In genomic region chr7:38199907-38200605, GRCm38 (mm10) we compare ENCODE assay signal across 8 mouse cellular contexts. TPM values are rescaled to one million over a fixed set of nuclear protein-coding genes. Genes with fewer than 3 reads are reported as not detected.
DNase-seq lines count a peak whose midpoint lies in the region; ATAC-seq lines count a peak whose summit lies in the region.

No protein-coding gene starts in this region.

- DNase-seq in heart, adult 9 months (ENCODE audit: low spot score in 2 of 2): no peak
- DNase-seq in NIH3T3 (ENCODE audit: low read depth): peak; percentile 58
- DNase-seq in hindbrain, embryonic 11.5 days (ENCODE audit: low spot score): no peak
- no peak for DNase-seq in midbrain, embryonic 10.5 days (ENCODE audit: low spot score)
- no peak for DNase-seq in embryo, embryonic 10 days (ENCODE audit: low spot score)
- DNase-seq in heart, embryonic 10.5 days (ENCODE audit: low spot score): no peak

- no peak overlapping the region for H3K27ac ChIP-seq in heart, embryonic 13.5 days (replicated peaks)
- H3K27ac ChIP-seq in hindbrain, embryonic 11.5 days (ENCODE audit: low read depth, low read length): no peak overlapping the region
- no peak overlapping the region for H3K27ac ChIP-seq in midbrain, embryonic 10.5 days (replicated peaks)
- no peak overlapping the region for H3K27ac ChIP-seq in heart, embryonic 10.5 days

- H3K9me3 ChIP-seq in heart, embryonic 13.5 days: no peaks in the 10 kb centered on the region
- H3K9me3 ChIP-seq in hindbrain, embryonic 11.5 days (ENCODE audit: control insufficient read depth, low read length): no peaks in the 10 kb centered on the region
- no peaks in the 10 kb centered on the region for H3K9me3 ChIP-seq in midbrain, embryonic 10.5 days (replicated peaks)
- H3K9me3 ChIP-seq in heart, embryonic 10.5 days: no peaks in the 10 kb centered on the region

- peak overlapping the region; percentile 63; the same call in 1 of the 2 replicates for H3K4me2 ChIP-seq in heart, embryonic 13.5 days
- peak overlapping the region; percentile 37; the same call in 1 of the 2 replicates for H3K4me2 ChIP-seq in hindbrain, embryonic 11.5 days (replicated peaks; ENCODE audit: low read depth, low read length)

- H3K27me3 ChIP-seq in heart, embryonic 13.5 days (replicated peaks): no peaks in the 10 kb centered on the region
- no peaks in the 10 kb centered on the region for H3K27me3 ChIP-seq in hindbrain, embryonic 11.5 days (ENCODE audit: control insufficient read depth, insufficient read depth, low read length)
- H3K27me3 ChIP-seq in midbrain, embryonic 10.5 days (ENCODE audit: low read depth, poor library complexity, severe bottlenecking): no peaks in the 10 kb centered on the region
- no peaks in the 10 kb centered on the region for H3K27me3 ChIP-seq in heart, embryonic 10.5 days (ENCODE audit: insufficient read depth, poor library complexity, severe bottlenecking)

- no peak overlapping the region for H3K4me3 ChIP-seq in heart, embryonic 13.5 days
- H3K4me3 ChIP-seq in hindbrain, embryonic 11.5 days (ENCODE audit: low read depth, low read length): no peak overlapping the region
- H3K4me3 ChIP-seq in midbrain, embryonic 10.5 days: peak overlapping the region; percentile 50
- H3K4me3 ChIP-seq in heart, embryonic 10.5 days: no peak overlapping the region

- 57% methylated on average over 8 of the region's 8 CpGs for WGBS in heart, embryonic 13.5 days
- WGBS in hindbrain, embryonic 11.5 days: 70% methylated on average over 8 of the region's 8 CpGs
- 69% methylated on average over 8 of the region's 8 CpGs for WGBS in midbrain, embryonic 10.5 days
- WGBS in heart, embryonic 10.5 days: 67% methylated on average over 8 of the region's 8 CpGs

- H3K4me1 ChIP-seq in heart, embryonic 13.5 days: peaks cover 7% of the 10 kb centered on the region; the same call in 1 of the 2 replicates
- no peaks in the 10 kb centered on the region; the same call in 1 of the 2 replicates for H3K4me1 ChIP-seq in hindbrain, embryonic 11.5 days (replicated peaks; ENCODE audit: control insufficient read depth, insufficient read depth, low read length)
- H3K4me1 ChIP-seq in midbrain, embryonic 10.5 days: peaks cover 7% of the 10 kb centered on the region
- H3K4me1 ChIP-seq in heart, embryonic 10.5 days: peaks cover 7% of the 10 kb centered on the region; the same call in 1 of the 2 replicates

- no peak for ATAC-seq in heart, embryonic 13.5 days (ENCODE audit: extremely low read depth, insufficient number of reproducible peaks, low FRiP score, low TSS enrichment)
- no peak for ATAC-seq in hindbrain, embryonic 11.5 days (ENCODE audit: low FRiP score)
- ATAC-seq in CD4-positive, CD25-positive, alpha-beta regulatory T cell, adult 4 months: no peak

- H3K36me3 ChIP-seq in heart, embryonic 13.5 days: peaks cover 5% of the 10 kb centered on the region; the same call in 1 of the 2 replicates
- H3K36me3 ChIP-seq in hindbrain, embryonic 11.5 days (ENCODE audit: control insufficient read depth, insufficient read depth, low read length): no peaks in the 10 kb centered on the region
- H3K36me3 ChIP-seq in midbrain, embryonic 10.5 days: no peaks in the 10 kb centered on the region
- 0 out of 2 replicates have a peak, but pooled peaks cover 2% of the 10 kb centered on the region for H3K36me3 ChIP-seq in heart, embryonic 10.5 days

- H3K9ac ChIP-seq in heart, embryonic 13.5 days: peak overlapping the region; percentile 62
- H3K9ac ChIP-seq in hindbrain, embryonic 11.5 days (ENCODE audit: low read depth, low read length): no peak overlapping the region

RNA-seq across cellular contexts. Expression of gene 1600014C10Rik, which starts 17.0 kb away (rescaled TPM):
- polyA plus RNA-seq in heart, embryonic 13.5 days (2015; fragmentation: Nextera tagmentation; extraction: Ambion mirVana): 11.9 and 12.4 TPM in 2 replicates
- polyA plus RNA-seq in hindbrain, embryonic 11.5 days (2014; fragmentation: Nextera tagmentation; extraction: Ambion mirVana): 14.7 and 18.5 TPM in 2 replicates
- 14.3 and 16.3 TPM in 2 replicates for polyA plus RNA-seq in midbrain, embryonic 10.5 days (2016; fragmentation: Nextera tagmentation; extraction: Ambion mirVana)
- polyA plus RNA-seq in CD4-positive, CD25-positive, alpha-beta regulatory T cell, adult 4 months (2017; shearing (Covaris generic)): 100 to 1,000 TPM; 152 to 193 TPM
- polyA plus RNA-seq in heart, embryonic 10.5 days (2016; fragmentation: Nextera tagmentation; extraction: Ambion mirVana): 14.4 and 14.8 TPM in 2 replicates

RNA-seq across cellular contexts. Expression of gene Plekhf1, which starts 27.8 kb away (rescaled TPM):
- 2.2 and 2.7 TPM in 2 replicates for polyA plus RNA-seq in heart, embryonic 13.5 days (2015; fragmentation: Nextera tagmentation; extraction: Ambion mirVana)
- 1.6 and 1.9 TPM in 2 replicates for polyA plus RNA-seq in hindbrain, embryonic 11.5 days (2014; fragmentation: Nextera tagmentation; extraction: Ambion mirVana)
- 2.3 and 2.6 TPM in 2 replicates for polyA plus RNA-seq in midbrain, embryonic 10.5 days (2016; fragmentation: Nextera tagmentation; extraction: Ambion mirVana)
- under 1 TPM; 0.37 to 0.39 TPM for polyA plus RNA-seq in CD4-positive, CD25-positive, alpha-beta regulatory T cell, adult 4 months (2017; shearing (Covaris generic))
- 1.7 and 2.2 TPM in 2 replicates for polyA plus RNA-seq in heart, embryonic 10.5 days (2016; fragmentation: Nextera tagmentation; extraction: Ambion mirVana)
